In the genomic region with DNA sequence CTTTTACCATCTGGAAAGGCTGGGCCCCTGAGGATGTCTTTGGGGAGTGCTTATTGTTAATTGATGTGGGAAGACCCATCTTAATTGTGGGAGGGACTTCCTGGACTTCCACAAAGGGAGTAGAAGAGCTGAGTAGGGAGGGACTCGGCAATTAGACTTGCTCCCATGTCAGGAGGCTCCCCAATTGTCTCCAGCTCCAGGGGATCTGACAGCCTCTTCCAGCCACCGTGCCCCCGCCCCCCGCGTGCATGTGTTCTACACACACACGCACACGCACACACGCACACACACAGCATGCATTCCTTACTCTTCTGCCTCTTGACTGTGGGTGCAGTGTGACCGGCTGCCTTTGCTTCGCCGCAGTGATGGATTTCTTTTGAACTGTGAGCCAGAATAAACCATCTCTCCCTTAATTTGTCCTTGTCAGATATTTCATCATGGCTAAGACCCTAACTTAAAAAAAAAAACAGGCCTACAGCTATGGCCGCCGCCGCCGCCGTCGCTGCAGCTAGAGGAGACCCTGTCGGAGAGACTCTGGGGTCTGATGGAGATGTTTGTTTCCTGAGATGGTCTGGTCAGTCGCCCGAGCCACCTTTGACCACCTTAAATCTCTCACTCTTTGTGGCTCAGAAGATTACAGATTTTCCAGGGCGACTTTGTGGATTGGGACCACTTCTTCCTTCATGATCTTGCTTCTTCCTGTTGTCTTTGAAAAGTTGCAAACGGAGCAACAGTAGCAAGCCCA, we compare ENCODE assay signal across 8 mouse cellular contexts. TPM values are rescaled to one million over a fixed set of nuclear protein-coding genes. Genes with fewer than 3 reads are reported as not detected.
DNase-seq lines count a peak whose midpoint lies in the region; ATAC-seq and TF ChIP-seq lines count a peak whose summit lies in the region.

No protein-coding gene starts in this region.

- no peaks in the 10 kb centered on the region; the same call in 1 of the 2 replicates for H3K4me1 ChIP-seq in thymus, adult 2 months (replicated peaks; ENCODE audit: control insufficient read depth, insufficient read depth, low read length)
- H3K4me1 ChIP-seq in forebrain, embryonic 12.5 days = peaks cover 13% of the 10 kb centered on the region
- H3K4me1 ChIP-seq in hindbrain, embryonic 14.5 days (replicated peaks; ENCODE audit: control insufficient read depth, insufficient read depth, low read length) = peaks cover 8% of the 10 kb centered on the region; the same call in 1 of the 2 replicates
- peaks cover 9% of the 10 kb centered on the region for H3K4me1 ChIP-seq in liver, embryonic 16.5 days (ENCODE audit: control insufficient read depth, low read depth, low read length)
- no peaks in the 10 kb centered on the region for H3K4me1 ChIP-seq in stomach, embryonic 14.5 days (ENCODE audit: control insufficient read depth, insufficient read depth, low read length)

- WGBS in thymus, adult 2 months = 55% methylated on average over 22 of the region's 22 CpGs
- WGBS in forebrain, embryonic 12.5 days = 3% methylated on average over 21 of the region's 22 CpGs
- 3% methylated on average over 22 of the region's 22 CpGs for WGBS in hindbrain, embryonic 14.5 days
- 10% methylated on average over 22 of the region's 22 CpGs for WGBS in liver, embryonic 16.5 days (ENCODE audit: insufficient replicate concordance)
- 4% methylated on average over 22 of the region's 22 CpGs for WGBS in stomach, embryonic 14.5 days

- H3K36me3 ChIP-seq in thymus, adult 2 months (ENCODE audit: control insufficient read depth, insufficient read depth, low read length) = no peaks in the 10 kb centered on the region
- H3K36me3 ChIP-seq in forebrain, embryonic 12.5 days (replicated peaks) = no peaks in the 10 kb centered on the region
- H3K36me3 ChIP-seq in hindbrain, embryonic 14.5 days (replicated peaks; ENCODE audit: control insufficient read depth, insufficient read depth) = no peaks in the 10 kb centered on the region
- H3K36me3 ChIP-seq in liver, embryonic 16.5 days (ENCODE audit: control insufficient read depth, insufficient read depth) = no peaks in the 10 kb centered on the region
- no peaks in the 10 kb centered on the region for H3K36me3 ChIP-seq in stomach, embryonic 14.5 days (ENCODE audit: control insufficient read depth, insufficient read depth, low read length)

- peak overlapping the region; percentile 36 for H3K4me3 ChIP-seq in thymus, adult 2 months (ENCODE audit: control insufficient read depth, insufficient read depth, low read length)
- H3K4me3 ChIP-seq in forebrain, embryonic 12.5 days (replicated peaks) = peak overlapping the region; percentile 40
- peak overlapping the region; percentile 35 for H3K4me3 ChIP-seq in hindbrain, embryonic 14.5 days (replicated peaks; ENCODE audit: low read length)
- H3K4me3 ChIP-seq in liver, embryonic 16.5 days (ENCODE audit: low read depth, low read length) = peak overlapping the region; percentile 46
- H3K4me3 ChIP-seq in stomach, embryonic 14.5 days (ENCODE audit: low read depth, low read length) = peak overlapping the region; percentile 29

- TF ChIP-seq CTCF in thymus, adult 2 months (IDR thresholded peaks at IDR 0.05; ENCODE audit: borderline replicate concordance, control insufficient read depth, extremely low read depth, insufficient read depth, low read length, poor library complexity) = no peak

- H3K27me3 ChIP-seq in thymus, adult 2 months (ENCODE audit: control insufficient read depth, insufficient read depth, low read length) = no peaks in the 10 kb centered on the region
- peaks cover 8% of the 10 kb centered on the region; the same call in 1 of the 2 replicates for H3K27me3 ChIP-seq in forebrain, embryonic 12.5 days
- H3K27me3 ChIP-seq in hindbrain, embryonic 14.5 days (ENCODE audit: control insufficient read depth, insufficient read depth, low read length) = no peaks in the 10 kb centered on the region
- H3K27me3 ChIP-seq in liver, embryonic 16.5 days (ENCODE audit: control insufficient read depth, insufficient read depth, low read depth, low read length) = no peaks in the 10 kb centered on the region
- no peaks in the 10 kb centered on the region for H3K27me3 ChIP-seq in stomach, embryonic 14.5 days (ENCODE audit: control insufficient read depth, insufficient read depth, low read length)

- no peaks in the 10 kb centered on the region for H3K9me3 ChIP-seq in forebrain, embryonic 12.5 days
- H3K9me3 ChIP-seq in hindbrain, embryonic 14.5 days (ENCODE audit: control insufficient read depth, low read length) = no peaks in the 10 kb centered on the region
- H3K9me3 ChIP-seq in liver, embryonic 16.5 days (replicated peaks; ENCODE audit: control insufficient read depth, low read length) = no peaks in the 10 kb centered on the region
- H3K9me3 ChIP-seq in stomach, embryonic 14.5 days (ENCODE audit: control insufficient read depth, low read depth, low read length) = no peaks in the 10 kb centered on the region

- no peak for TF ChIP-seq POLR2A in thymus, adult 2 months (IDR thresholded peaks at IDR 0.05; ENCODE audit: control insufficient read depth, extremely low read depth, insufficient read depth, low read length, poor library complexity)

- DNase-seq in thymus, adult 2 months = peak; percentile 10
- DNase-seq in thymus, adult 18-20 months = no peak
- peak; percentile 54 for DNase-seq in hindbrain, embryonic 14.5 days (ENCODE audit: low spot score)
- no peak for DNase-seq in right cerebral cortex, postnatal 25 days
- no peak for DNase-seq in cerebellum, adult 9-10 months

- peak; percentile 72 for ATAC-seq in forebrain, embryonic 12.5 days (ENCODE audit: low FRiP score)
- ATAC-seq in hindbrain, embryonic 14.5 days (ENCODE audit: low FRiP score) = peak; percentile 41
- ATAC-seq in liver, embryonic 16.5 days (ENCODE audit: low read depth) = no peak
- ATAC-seq in stomach, embryonic 14.5 days (ENCODE audit: insufficient number of reproducible peaks, insufficient read depth, low FRiP score, low read depth) = no peak

- peak overlapping the region; percentile 64 for H3K4me2 ChIP-seq in forebrain, embryonic 12.5 days
- H3K4me2 ChIP-seq in hindbrain, embryonic 14.5 days (replicated peaks) = peak overlapping the region; percentile 72
- H3K4me2 ChIP-seq in liver, embryonic 16.5 days (ENCODE audit: low read depth, low read length) = peak overlapping the region; percentile 61
- H3K4me2 ChIP-seq in stomach, embryonic 14.5 days (replicated peaks; ENCODE audit: low read depth, low read length) = peak overlapping the region; percentile 61

- H3K9ac ChIP-seq in forebrain, embryonic 12.5 days = peak overlapping the region; percentile 55
- peak overlapping the region; percentile 49 for H3K9ac ChIP-seq in hindbrain, embryonic 14.5 days
- peak overlapping the region; percentile 51 for H3K9ac ChIP-seq in liver, embryonic 16.5 days (ENCODE audit: low read depth, low read length)
- H3K9ac ChIP-seq in stomach, embryonic 14.5 days (replicated peaks; ENCODE audit: low read depth, low read length) = no peak overlapping the region; the same call in 1 of the 2 replicates

- no peak overlapping the region for H3K27ac ChIP-seq in thymus, adult 2 months (ENCODE audit: control insufficient read depth, insufficient read depth, low read length)
- H3K27ac ChIP-seq in forebrain, embryonic 12.5 days = no peak overlapping the region
- no peak overlapping the region for H3K27ac ChIP-seq in hindbrain, embryonic 14.5 days
- H3K27ac ChIP-seq in liver, embryonic 16.5 days (ENCODE audit: low read length) = no peak overlapping the region
- H3K27ac ChIP-seq in stomach, embryonic 14.5 days (ENCODE audit: low read length) = no peak overlapping the region

RNA-seq across cellular contexts. Expression of gene Tnks2, which starts 15.7 kb away (rescaled TPM):
- 46.0 and 52.9 TPM in 2 replicates for polyA plus RNA-seq in thymus, adult 2 months (2012; rRNA removed)
- polyA plus RNA-seq in forebrain, embryonic 12.5 days (2016; fragmentation: Nextera tagmentation; extraction: Ambion mirVana) = 76.3 and 78.2 TPM in 2 replicates
- 76.7 and 80.6 TPM in 2 replicates for polyA plus RNA-seq in hindbrain, embryonic 14.5 days (2014; fragmentation: Nextera tagmentation; extraction: Ambion mirVana)
- 6.0 and 7.3 TPM in 2 replicates for polyA plus RNA-seq in liver, embryonic 16.5 days (2015; fragmentation: Nextera tagmentation; extraction: Ambion mirVana)
- polyA plus RNA-seq in stomach, embryonic 14.5 days (2014; fragmentation: Nextera tagmentation; extraction: Ambion mirVana) = 69.1 and 81.3 TPM in 2 replicates

Comparison
In these comparisons a context has a peak if more than half of its experiments do, and no peak if none do; other contexts are left out.
1. DNase-seq: peak in thymus, adult 2 months (single experiment) and hindbrain, embryonic 14.5 days (single experiment); none in thymus, adult 18-20 months (0 of 2), right cerebral cortex, postnatal 25 days (single experiment) and cerebellum, adult 9-10 months (single experiment).
2. ATAC-seq: peak in forebrain, embryonic 12.5 days (single experiment) and hindbrain, embryonic 14.5 days (single experiment); none in liver, embryonic 16.5 days (single experiment) and stomach, embryonic 14.5 days (single experiment).
3. Peak in every context shown above with its lines, with median percentiles within 50 percentile points of each other: H3K4me3 ChIP-seq and H3K4me2 ChIP-seq.